Mouse (Mus musculus) bone marrow macrophage, adult 2 months (primary cell): ENCODE data around the gene Slc4a2. TPM values are rescaled to one million over a fixed set of nuclear protein-coding genes. Genes with fewer than 3 reads are reported as not detected.

Experiments
- H3K27ac ChIP-seq: 2 replicates; pipeline ENCODE4 v1.5.1; 2012; ENCODE audit warnings: low read depth, low read length; ENCODE audit not compliant: insufficient read depth
- H3K4me1 ChIP-seq: 2 replicates; pipeline ENCODE4 v1.6.1; 2012; ENCODE audit warnings: low read length; ENCODE audit not compliant: control insufficient read depth, insufficient read depth
- H3K4me3 ChIP-seq: 2 replicates; pipeline ENCODE4 v1.5.1; 2012; ENCODE audit warnings: mild to moderate bottlenecking, low read length, moderate library complexity; ENCODE audit not compliant: insufficient read depth
- CTCF ChIP-seq: IDR thresholded peaks from 2 replicates; pipeline ENCODE4 v1.5.1; 2012; ENCODE audit warnings: low read depth, mild to moderate bottlenecking, low read length, moderate library complexity
- POLR2A ChIP-seq: IDR thresholded peaks from 2 replicates; pipeline ENCODE4 v1.6.1; 2012; ENCODE audit warnings: mild to moderate bottlenecking, low read depth, low read length, borderline replicate concordance
- polyA plus RNA-seq: library from polyadenylated mRNA; stranded (reverse); fragments of >200 nt; gene quantifications from 2 replicates; pipeline ENCODE4 v1.2.4, GENCODE M21; 2012; ENCODE audit not compliant: missing spikeins, insufficient read depth, insufficient read length

Slc4a2 gene
- 41.8 and 45.1 TPM in 2 replicates for polyA plus RNA-seq

- peaks cover 13% of the 10 kb centered on the region for H3K4me1 ChIP-seq
- peak within 1 kb of the TSS; percentile 93 for H3K27ac ChIP-seq
- peak within 1 kb of the TSS; percentile 80 for H3K4me3 ChIP-seq
- TF ChIP-seq POLR2A, result peak; percentile 67; the same call in 1 of the 2 replicates
- TF ChIP-seq CTCF, result no peak
Observed at GRCm38 (mm10) chr5:24423129-24424003, at the start of gene Slc4a2, which contains the start of gene Cdk5. TSS of gene Slc4a2 (plus strand) at chr5:24423837. TSS of gene Cdk5 (minus strand) at chr5:24423530.

DNA sequence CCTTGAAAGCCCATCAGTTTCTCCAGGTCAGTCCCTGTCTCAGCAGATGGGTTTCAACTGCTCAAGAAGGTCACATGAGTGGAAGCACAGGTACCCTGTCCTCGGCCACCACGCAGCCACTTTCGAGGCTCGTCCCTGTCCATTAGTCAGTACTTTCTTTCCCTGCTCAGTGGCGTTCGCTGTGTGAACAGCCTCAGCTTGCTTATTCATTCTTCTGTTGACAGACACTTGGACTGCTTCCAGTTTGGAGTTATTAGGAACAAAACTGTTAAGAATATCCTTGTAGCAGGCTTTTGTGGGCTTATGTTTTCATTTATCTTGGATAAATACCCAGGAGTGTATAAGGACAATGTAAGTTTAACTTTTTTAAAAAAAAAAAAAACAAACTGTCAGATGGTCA lies 49.4 kb upstream of the Slc4a2 start:
- Histone ChIP-seq H3K27ac (no peak overlapping the region), H3K4me1 (no peaks in the 10 kb centered on the region)
- no peak for TF ChIP-seq POLR2A
- no peak for TF ChIP-seq CTCF

GRCm38 (mm10) chr5:24374666-24375328 lies 48.8 kb upstream of the Slc4a2 start:
- no peak for TF ChIP-seq POLR2A
- H3K4me1 ChIP-seq, result no peaks in the 10 kb centered on the region
- no peak overlapping the region for H3K27ac ChIP-seq
- no peak overlapping the region for H3K4me3 ChIP-seq

More for the DNA sequence above, 49.4 kb upstream of the Slc4a2 start:
- H3K4me3 ChIP-seq, result no peak overlapping the region

DNA sequence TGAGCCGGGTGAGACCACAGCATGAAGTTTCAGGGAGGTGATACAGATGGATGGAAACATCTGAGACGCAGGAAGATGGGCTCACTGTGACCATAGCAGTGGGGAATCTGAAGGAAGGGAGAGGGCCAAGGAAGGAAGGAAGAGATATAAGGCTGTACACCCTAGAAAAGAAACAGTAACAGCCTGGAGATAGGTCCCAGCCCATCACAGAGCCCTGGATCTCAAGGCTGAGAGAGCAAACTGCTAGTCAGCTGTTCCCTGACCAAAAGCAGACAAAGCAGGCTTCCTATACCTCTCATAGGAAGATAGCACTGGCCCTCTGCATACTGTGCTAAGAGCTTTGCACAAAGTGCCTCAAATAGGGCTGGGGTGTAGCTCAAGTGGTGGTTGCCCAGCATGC lies 44.9 kb upstream of the Slc4a2 start:
- peaks cover 2% of the 10 kb centered on the region for H3K4me1 ChIP-seq
- H3K27ac ChIP-seq, result no peak overlapping the region
- no peak overlapping the region for H3K4me3 ChIP-seq
- no peak for TF ChIP-seq CTCF
- no peak for TF ChIP-seq POLR2A

DNA sequence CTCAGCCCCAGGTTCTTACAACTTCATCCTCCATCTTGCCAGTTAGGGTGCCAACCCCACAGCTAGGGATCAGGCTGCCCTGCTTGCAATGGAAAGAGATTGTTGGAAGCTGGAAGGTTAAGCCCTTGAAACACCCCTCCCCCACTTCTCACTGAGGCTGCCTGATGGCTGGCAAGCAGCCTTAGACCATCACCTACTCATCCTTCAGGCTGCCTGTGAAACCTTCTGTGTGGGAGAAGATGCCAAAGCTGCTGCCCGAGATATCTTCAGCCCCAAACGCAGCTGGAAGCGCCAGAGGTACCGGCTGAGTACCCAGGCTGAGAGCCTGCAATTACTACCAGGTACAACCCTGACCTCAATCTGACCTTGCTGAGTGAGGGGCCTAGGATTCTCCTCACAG lies 44.1 kb upstream of the Slc4a2 start:
- Histone ChIP-seq H3K4me1 (peaks cover 9% of the 10 kb centered on the region), H3K4me3 (no peak overlapping the region), H3K27ac (no peak overlapping the region)
- TF ChIP-seq CTCF, result no peak
- TF ChIP-seq POLR2A, result no peak

GRCm38 (mm10) chr5:24380499-24380898 lies 43.1 kb upstream of the Slc4a2 start:
- TF ChIP-seq POLR2A, result no peak
- TF ChIP-seq CTCF, result no peak
- Histone ChIP-seq H3K4me3 (no peak overlapping the region), H3K27ac (no peak overlapping the region), H3K4me1 (peaks cover 14% of the 10 kb centered on the region)

GRCm38 (mm10) chr5:24381486-24381885 lies 42.2 kb upstream of the Slc4a2 start:
- H3K4me3 ChIP-seq, result no peak overlapping the region
- TF ChIP-seq POLR2A (no peak), CTCF (no peak)
- H3K4me1 ChIP-seq, result peaks cover 18% of the 10 kb centered on the region
- H3K27ac ChIP-seq, result no peak overlapping the region

GRCm38 (mm10) chr5:24381988-24382387 lies 41.6 kb upstream of the Slc4a2 start:
- TF ChIP-seq CTCF, result no peak
- TF ChIP-seq POLR2A, result no peak
- no peak overlapping the region for H3K4me3 ChIP-seq
- H3K4me1 ChIP-seq, result peaks cover 23% of the 10 kb centered on the region
- H3K27ac ChIP-seq, result no peak overlapping the region

DNA sequence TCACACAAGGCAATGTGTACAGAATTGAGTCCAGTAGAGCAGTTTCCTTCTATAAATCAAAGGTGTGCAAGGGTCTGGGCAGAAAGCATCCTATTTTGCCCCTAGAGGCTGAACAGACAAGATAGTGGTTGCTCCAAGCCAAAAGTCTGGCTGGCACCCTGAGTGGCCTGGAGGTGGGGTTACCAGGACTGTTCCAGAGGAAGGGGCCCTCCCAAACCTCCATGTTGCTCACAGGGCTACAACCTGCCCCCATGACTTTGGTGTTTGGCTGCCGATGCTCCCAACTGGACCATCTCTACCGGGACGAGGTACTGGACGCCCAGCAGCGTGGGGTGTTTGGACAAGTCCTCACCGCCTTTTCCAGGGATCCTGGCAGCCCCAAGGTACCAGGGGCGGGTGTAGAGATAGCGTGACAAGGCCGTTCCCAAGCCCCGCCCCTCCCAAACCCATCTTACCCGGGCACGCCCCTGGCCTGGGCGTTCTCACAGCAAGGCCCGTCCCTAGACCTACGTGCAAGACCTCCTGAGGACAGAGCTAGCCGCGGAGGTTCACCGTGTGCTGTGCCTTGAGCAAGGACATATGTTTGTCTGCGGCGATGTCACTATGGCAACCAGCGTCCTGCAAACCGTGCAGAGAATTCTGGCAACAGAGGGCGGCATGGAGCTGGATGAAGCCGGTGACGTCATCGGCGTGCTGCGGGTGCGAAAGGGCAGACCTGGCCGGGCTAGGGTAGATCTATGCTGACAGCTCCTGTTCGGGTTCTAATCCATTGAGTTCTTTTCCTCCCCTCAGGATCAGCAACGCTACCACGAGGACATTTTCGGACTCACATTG lies 40.4 kb upstream of the Slc4a2 start:
- TF ChIP-seq CTCF, result no peak; the same call in 1 of the 2 replicates
- no peak for TF ChIP-seq POLR2A
- H3K27ac ChIP-seq, result no peak overlapping the region
- peak overlapping the region; percentile 28 for H3K4me3 ChIP-seq
- H3K4me1 ChIP-seq, result peaks cover 23% of the 10 kb centered on the region
